Mouse (Mus musculus): Measurements from ENCODE around the gene Dnph1.
"Not testable (repeated sequence)": the region's sequence is repeated elsewhere in the genome, so short reads cannot be mapped to it uniquely, and the experiment has no call there.

Dnph1 gene

DNA sequence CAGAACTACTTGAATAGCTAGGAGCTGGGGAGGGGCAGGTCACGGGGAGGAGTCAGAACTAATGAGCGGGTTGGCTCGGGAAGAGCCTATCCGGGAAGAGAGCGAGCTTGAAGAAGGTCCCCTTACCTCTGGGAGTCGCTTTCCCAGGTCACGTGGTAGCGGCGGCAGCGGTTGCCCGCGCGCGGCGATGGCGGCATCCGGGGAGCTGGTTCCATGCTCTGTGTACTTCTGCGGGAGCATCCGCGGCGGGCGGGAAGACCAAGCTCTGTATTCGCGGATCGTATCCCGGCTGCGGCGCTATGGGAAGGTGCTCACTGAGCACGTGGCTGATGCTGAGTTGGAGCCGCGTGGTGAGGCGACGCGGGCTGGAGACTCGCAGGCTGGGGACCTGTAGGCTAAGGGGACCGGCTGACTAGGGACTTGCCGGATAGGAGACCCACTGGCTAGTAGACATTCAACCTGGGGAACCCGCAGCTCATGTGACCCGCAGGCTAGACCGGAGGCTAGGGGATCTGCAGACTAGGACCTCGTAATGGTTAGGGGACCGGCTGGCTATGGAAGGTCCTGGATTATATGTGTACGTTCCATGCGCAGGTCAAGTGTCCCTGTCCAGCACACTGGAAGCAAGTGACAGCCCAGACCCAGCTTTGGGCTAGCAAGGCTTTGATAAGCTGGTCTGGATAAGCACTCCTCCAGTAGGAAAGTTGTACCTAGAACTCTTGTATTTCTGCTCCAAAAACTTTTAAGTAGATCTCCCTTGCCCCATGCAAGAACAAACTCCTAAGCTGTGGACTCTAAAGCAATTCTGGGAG lies at the start of gene Dnph1:
Gene Dnph1 (plus strand): TSS at position 89 of the 812 bp plus-strand sequence.
- in situ Hi-C loops (cut with MboI, MseI), result no loop called here

DNA sequence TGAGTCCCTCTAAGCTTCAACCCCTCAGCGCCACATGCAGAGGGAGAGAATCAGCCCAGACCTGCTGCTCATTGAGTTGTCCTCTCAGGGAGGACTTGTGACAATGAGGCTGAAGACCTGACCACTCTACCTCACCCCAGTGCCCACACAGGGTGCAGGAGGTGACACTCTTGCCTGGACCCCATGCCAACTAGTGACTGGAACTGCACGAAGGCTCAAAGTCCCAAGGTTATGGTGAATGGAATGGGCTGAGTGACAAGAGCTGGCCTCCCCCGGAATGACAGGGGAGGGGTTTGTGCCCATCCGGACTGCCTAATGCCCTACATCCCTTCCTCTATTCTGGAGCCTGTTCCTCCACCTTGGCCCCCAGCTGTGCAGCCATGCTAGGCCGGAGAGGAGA lies 43.8 kb upstream of the Dnph1 start:
- in situ Hi-C loops (cut with MboI, MseI), result no loop called here

DNA sequence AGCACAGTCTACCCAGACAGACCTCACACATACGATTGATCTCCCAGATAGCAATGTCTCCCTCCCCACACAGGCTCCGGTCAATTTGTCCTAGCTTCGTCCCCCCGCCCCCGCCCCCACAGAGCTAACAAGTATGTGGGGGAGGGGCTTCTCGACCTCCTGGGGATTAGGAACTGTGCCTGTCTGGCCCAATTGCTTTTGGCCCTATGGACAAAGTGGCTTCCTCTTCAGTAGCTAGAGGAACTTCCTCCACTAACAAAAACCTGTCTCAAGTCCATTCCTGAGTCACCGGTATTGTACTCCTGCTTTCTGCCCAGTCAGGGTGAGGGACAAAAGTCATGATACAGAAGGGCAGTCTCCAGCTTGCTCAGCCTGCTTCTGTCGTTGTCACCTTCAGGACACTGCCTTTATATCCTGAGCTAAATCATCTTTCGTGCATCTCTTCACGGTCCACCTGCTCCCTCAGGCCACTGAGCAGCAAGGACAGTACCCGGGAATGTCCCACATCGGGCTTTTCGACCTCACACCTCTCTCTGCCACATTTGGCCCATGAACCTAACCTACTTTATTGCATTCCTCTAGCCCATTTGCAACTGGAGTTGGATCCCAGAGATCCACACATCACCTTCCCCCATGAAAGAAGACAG lies 43.1 kb upstream of the Dnph1 start:
- in situ Hi-C loops (cut with MboI, MseI), result no loop called here

DNA sequence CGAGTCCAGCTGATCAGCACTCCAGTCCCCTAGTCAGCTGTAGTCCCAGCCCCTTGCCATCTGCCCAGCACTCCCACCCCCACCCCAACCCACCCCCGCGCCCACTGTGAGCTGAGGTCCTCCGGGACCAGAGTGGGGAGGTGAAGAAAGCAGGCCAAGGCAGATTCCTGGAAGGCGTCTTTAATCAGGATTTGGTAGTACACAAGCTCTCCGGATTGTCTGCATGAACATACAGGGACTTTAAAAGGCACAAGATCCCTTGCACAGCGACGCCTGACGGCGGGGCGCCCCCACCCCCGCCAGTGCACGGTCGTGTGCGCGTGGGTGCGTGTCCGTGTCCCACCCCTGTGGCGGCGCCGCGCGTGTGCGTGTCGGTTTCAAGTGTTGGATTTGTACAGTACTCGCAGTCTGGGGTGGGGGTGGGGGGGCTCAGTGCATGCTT lies 42.5 kb upstream of the Dnph1 start:
- in situ Hi-C loops (cut with MboI, MseI), result no loop called here

DNA sequence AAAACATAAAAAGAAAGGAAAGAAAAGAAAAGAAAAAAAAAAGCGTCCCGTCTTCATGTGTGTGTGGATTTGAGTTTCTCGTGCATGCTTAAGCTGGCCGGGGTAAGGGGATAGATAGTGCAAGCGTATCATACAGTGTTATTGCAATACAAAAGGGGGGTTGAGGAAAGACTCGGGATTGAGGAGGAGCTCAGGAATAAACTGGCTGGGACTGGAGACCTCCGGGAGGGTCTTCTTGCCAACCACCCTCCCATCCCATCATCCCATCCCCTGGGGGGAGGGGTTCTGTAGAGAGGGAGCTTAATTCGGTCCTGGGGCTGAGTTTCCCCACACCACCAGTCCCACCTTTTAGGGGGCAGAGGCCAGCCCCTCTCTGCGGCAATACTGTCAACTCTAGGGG lies 42.0 kb upstream of the Dnph1 start:
- in situ Hi-C loops (cut with MboI, MseI), result no loop called here

DNA sequence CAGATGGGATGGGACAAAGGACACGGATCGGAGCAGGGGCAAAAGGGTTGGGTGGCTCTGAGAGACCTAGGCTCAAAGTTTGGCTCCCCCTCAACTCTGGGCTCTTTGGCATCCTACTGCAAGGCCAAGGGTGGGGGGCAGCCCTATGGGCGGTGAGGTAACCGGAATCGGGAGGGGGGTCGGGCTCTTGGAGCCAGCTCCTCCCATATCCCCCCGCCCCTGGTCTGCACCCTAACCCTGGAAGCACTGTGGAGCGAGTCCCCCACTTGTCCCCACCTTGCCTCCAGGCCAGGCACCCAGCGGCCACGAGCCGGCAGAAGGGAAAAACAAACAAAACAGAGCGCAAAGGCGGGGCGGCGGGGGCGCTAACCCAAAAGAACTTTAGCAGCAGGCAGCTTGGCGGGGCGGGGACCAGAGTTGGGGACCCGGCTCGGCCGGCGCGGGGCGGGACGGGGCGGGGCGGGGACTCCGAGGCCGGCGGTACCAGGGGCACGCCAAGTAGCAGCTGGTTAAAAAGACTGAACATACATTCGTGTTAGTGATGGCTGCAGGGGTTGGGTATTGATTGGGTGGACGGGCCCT lies 41.3 kb upstream of the Dnph1 start:
- in situ Hi-C loops (cut with MboI, MseI), result no loop called here

DNA sequence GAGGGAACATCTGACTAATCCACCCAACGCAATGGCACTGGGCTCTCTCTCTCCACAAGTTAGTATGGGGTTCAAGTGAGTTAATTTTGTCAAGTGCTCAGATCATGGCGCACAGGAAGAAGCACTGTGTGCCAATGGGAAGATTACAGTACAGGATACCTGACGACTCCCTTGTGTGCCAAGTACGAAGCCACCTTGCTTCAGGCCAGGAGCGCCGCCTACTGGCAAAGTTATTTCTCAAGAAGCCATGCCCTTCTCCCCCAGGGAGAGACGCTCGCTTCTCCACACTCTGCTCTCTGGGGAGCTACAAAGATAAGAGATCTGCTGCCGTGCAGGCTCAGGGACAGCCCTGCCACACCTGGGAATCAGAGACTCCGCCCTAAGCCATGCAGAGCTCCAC lies 38.7 kb upstream of the Dnph1 start:
- in situ Hi-C loops (cut with MboI, MseI), result no loop called here

DNA sequence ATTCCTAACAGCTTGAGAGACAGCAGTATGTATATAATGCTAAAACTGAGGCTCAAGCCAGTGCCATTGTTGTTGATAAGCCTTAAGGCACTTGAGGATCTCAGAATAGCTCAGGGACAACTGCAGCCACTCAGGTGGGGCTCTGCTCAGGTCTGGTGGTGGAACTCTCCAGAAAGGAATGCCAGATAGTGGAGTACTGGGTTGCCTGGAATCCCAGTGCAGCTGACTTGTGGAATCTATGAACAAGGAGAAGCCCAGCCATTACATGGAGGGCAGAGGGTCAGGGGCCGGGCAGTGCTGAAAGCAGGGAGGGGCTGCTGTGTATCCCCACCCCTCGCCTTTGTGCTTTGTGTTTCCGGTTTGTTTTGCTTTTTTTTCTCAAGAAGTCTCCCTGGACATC lies 38.1 kb upstream of the Dnph1 start:
- in situ Hi-C loops (cut with MboI, MseI), result no loop called here

DNA sequence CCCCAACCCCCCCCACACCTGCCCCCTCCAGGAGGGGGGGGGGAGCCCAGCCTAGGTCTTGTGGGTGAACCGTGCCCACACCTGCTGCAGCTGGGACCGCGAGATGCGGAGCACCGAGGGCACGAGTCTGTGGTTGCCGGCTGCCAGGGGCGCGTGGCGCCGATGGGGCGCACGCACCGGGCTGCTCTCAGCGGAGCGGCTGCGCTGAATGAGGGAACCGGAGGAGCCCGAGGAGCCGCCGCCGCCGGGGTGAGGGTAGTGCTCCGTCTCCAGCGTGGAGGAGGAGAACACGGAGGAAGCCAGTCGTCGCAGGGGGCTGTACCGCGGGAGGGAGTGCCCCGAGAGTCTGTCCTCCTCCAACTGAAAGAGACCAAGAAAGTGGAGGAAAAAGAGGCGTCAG lies 35.8 kb upstream of the Dnph1 start:
- in situ Hi-C loops (cut with MboI, MseI), result no loop called here

DNA sequence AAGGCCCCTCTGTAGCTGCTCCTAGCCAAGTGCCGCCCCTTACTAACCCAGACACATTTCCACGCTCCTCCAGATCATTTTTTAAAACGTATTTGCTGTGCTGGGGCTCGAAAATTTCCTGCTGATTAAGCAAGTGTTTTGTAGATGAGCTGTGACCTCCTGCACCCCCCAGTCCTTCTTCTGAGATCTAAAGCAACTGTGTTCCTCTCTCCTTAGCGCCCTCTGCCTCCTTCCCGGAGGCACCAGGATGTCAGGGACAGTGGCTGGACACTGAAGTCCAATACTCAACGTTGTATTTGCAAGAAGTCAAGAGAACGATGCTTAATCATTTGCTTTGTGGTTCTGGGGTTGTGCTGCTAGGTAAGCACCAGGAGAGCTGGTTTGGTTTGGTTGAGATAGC lies 35.2 kb upstream of the Dnph1 start:
- in situ Hi-C loops (cut with MboI, MseI), result no loop called here

DNA sequence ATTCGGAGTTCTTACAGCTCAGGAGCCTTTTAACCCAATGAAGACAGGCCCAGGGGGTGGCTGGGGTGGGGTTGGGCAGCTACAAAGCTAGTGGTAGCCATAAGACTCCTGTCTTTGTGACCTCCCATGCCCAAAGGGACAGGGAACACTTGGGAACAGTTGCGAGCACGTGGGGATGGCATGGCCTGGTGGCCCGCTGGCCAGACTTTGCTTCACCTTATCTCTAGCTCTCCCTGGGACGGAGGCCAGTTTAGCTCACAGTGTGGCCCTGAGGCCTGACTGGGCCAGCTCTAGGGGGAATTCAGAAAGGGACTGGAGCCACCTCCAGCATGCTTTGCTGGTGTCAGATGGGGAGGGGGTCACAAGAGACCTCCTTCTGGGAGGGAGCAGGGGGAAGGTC lies 34.3 kb upstream of the Dnph1 start:
- in situ Hi-C loops (cut with MboI, MseI), result no loop called here

DNA sequence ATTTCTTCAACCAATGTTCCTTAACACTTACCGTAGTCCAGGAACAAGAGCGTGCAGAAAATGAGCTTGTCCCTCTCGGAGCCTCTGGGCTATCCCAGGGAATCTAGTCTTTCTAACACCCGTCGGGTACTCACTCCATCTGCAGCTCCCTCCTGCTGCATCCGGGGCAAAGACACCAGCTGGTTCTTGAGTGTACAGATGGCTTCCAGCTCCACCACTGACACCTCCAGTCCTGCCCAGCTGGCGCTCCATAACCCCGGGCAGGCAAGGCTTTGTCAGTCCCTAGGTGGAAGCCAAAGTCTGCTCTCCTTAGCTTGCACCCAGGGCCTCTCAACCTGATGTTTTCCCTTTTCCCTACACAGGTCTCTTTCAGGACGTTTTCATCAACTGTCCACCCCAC lies 28.7 kb upstream of the Dnph1 start:
- in situ Hi-C loops (cut with MboI, MseI), result no loop called here

DNA sequence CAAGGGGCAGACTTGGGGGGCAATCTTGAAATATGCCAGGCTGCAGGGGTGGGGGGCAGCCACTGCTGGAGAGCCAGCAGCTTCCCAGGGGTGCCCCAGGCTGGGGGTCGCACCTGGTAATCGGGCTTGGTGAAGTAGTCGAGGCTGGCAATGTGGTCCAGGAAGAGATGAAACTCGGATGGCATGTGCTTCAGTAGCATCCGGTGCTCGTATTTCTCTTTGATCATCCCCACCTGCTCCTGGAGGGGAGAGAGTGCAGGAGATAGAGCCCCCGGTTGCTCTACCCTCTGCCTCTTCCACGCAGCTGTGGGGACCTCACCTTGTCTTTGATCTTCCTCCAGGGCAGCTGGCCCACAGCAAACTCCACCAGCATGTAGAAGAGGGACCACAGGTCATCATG lies 19.9 kb upstream of the Dnph1 start:
- in situ Hi-C loops (cut with MboI, MseI), result no loop called here

DNA sequence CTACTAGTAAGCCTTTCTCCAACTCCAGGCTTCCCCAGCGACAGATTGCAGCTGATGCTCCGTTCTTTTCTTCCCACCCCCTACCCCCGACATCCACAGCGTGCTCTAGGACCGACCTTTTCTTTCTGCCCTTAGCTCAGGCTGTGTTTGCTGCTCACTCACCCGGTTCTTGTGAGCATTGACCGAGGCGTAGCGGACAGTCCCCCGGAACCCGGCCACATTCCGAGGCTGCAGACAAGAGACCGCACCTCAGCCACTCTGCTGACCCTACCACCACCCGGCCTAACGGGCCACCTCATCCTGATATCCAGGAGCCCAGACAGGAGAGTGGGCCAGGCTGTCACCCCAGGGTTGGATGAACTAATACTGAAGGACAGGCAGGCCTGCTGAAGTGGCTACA lies 19.2 kb upstream of the Dnph1 start:
- in situ Hi-C loops (cut with MboI, MseI), result no loop called here

DNA sequence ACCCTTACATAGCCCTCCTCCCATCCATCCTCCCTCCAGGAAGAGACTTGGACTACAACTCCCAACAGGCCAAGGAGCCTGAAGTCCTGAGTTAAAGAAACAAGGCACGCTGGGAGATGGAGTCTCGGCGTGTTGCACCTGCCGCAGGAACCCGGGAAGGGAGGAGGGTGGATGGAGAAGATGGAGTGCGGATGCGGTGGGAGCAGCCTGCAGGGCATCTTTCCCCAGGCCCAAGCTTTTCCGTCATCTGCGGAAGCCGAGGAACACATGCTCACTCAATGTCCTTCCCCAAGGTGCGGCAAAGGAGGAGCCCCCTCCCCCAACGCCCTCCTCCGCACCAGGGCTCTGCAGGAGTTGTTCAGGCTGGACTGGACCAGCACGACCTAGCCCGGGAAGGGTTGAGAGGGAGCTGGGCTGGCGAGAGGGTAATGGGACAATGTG lies 12.9 kb upstream of the Dnph1 start:
- in situ Hi-C loops (cut with MboI, MseI), result no loop called here

DNA sequence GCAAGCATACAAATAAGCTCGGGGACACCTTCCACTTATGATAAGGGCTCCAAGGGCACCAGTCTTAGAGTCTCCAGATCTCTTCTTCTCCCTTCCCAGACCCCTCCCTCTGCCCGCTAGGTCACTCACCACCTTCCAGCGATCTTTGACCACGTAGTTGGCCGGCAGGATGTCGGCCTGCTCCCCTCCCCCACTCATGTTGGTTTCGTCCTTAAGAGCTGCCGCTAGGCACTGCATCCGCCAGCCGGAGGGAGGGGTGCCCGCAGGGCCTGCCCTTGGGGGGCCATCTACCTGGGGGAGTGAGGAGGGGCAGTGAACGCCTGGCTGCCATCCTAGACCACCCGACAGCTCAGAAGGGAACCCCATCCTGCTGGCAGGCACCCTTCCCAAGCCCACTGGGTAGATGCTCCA lies 12.5 kb upstream of the Dnph1 start:
- in situ Hi-C loops (cut with MboI, MseI), result no loop called here

DNA sequence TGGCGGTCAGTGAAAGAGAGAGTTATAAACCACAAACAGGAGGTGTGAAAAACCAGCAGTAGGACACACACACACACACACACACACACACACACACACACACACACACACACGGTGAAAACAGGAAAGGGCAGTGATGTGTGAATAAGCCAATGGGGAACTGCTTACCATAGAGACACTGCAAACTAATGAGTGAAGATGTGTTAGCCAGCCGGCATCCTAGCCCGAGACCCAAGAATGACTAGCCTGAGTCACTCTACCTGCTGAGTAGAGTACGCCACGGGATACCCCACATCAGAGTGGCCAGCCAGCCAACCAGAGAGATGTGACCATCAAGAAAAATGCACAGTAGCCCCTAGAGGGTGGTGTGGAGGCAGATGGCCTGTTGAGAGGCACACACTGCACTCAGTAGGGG lies 12.0 kb upstream of the Dnph1 start:
- in situ Hi-C loops (cut with MboI, MseI), result no loop called here

DNA sequence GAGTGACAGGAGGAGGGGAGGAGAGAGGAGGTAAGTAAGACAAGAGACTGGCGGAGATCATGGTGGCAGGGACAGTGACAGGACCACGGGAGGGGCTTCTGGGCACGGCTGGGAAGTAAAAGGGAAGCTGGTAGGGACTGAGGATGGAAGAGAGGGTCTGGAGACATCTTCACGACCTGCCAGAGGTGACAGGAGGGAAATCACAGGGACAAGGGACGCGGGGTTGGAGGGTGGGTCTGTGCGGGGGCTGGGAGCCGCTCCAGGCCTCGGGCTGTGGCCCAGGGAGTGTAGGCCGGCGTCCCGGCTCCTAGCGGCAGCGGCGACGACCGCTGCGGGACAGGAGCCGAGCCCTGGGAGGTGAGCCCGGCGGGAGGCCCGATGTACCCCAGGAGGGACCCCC lies 9.5 kb upstream of the Dnph1 start:
- in situ Hi-C loops (cut with MboI, MseI), result no loop called here

DNA sequence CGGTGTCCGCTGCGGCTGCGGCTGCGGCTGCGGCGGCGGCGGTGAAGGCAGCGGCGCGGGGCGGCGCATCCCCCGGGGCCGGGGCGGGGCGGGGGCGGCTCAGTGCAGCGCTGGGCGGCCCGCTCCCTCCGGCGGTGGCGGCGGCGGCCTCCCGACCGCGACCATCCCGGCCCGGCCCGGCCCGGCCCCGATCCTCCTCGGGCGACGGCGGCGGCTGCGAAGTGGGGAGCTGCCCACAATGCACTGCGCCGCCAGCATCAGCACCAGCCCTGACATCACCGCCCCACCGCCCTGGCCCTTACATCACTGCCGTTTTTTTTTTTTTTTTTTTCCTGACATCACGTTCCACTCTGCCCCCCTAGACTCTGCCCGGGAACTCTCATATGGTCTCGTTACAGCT lies 9.1 kb upstream of the Dnph1 start, which contains the start of gene Ttbk1:
Gene Ttbk1 (minus strand): TSS at position 245 of the 400 bp plus-strand sequence.
- in situ Hi-C loops (cut with MboI, MseI), result no loop called here

DNA sequence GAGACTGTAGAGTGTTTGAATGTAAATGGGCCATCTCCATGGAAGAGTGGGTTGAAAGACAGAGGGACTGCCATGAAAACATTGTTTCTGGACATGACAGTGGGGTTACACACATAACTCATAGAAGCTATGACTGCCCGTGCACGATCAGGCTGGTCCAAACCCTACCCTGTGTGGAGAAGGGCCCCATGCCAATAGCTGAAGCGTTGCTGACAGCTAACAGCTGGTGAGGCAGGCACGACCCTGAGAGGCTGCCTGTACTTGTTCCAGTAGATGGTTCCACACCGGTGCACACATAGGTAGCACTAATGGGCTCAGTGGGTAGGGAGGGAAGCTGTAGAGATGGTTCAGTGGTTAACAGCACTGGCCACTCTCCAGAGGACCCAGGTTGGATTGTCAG lies 1.0 kb upstream of the Dnph1 start:
- in situ Hi-C loops (cut with MboI, MseI), result no loop called here

DNA sequence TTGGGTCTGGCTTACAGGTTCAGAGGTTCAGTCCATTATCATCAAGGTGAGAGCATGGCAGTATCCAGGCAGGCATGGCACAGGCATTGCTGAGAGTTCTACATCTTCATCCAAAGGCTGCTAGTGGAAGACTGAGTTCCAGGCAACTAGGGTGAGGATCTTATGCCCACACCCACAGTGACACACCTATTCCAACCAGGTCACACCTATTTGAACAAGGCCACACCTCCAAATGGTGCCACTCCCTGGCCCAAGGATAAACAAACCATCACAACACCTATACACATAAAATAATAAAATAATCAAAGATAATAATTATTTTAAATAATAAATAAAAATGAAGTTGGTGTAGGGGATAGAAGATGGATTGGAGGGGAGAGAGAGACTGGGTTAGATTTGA lies 430 bp upstream of the Dnph1 start:
- in situ Hi-C loops (cut with MboI, MseI), result not testable (repeated sequence)

DNA sequence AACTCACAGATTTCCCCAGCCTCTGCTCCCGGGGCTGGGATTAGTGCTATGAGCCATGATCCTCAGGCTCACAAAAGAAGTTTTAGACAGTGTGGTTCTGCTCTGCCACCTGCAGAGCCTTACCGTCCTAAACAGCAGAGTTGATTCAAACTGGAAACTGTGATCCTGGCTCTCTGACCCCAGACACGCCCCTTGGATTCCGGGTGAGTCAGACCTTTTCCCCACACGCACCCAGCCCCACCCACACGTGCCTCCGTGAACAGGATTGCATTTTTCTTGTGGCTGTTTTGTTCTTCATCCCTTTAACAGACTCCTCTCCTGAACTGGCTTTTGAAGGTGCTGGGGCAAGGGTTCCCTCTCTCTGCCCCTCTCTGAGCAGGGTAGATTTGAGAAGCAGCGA lies 1.4 kb downstream of the Dnph1 start:
- in situ Hi-C loops (cut with MboI, MseI), result no loop called here

DNA sequence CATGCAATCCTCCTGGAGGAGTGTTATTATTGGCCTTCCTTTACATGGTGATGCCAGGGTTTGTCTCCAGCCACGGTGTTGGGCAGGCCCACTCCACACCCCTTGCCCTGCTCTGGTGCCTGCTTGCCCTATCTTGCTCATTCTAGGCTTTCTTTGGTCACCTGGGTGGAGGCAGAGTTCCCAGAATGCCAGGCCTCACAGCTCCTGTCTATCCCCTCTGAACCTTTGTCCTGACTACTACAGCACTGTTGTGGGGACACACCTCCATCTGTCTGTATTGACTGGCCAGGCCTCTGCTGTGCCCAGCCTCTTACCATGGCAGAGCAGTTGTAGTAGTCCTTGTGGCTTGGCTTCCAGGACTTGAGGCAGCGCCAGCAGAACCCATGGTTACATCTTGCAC lies 6.3 kb downstream of the Dnph1 start:
- in situ Hi-C loops (cut with MboI, MseI), result no loop called here
